Mouse (Mus musculus) kidney, postnatal 36 days (tissue): Measurements from ENCODE around the gene Dlat.
"Not testable (repeated sequence)": the region's sequence is repeated elsewhere in the genome, so short reads cannot be mapped to it uniquely, and the experiment has no call there.

Experiments
- DNase-seq, 2 experiments: peaks; one replicate each; pipeline ENCODE4 v3.0.0; 2021 to 2022; ENCODE audit warnings: mixed read lengths in 2 of 2

Gene Dlat

DNA sequence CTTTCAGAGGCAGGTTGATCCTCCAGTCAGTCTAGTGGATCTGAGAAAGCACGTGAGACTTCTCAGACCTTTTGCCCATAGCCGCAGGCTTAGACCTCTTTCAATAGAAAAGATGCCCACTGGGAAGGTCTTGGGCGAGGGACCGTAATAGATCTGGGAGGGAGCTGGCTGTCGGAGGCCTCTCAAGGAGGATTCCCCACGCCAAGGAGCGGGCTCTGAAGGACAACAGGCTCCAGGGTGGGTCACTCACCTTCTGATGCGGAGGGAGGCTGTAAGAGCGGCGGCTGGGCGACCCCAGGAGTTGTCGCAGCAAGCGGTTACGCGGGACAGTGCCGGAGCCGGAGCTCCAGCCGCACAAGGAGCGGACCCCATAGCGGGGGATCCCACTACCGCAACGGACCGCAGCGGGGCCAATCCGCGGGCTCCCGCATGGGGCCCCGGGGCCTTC lies 615 bp downstream of the Dlat start:
- peak; percentile 8 to 38 for DNase-seq

- no peak for DNase-seq
Observed at GRCm38 (mm10) chr9:50658391-50658790, 1.2 kb downstream of the Dlat start.

- no peak for DNase-seq
Observed at GRCm38 (mm10) chr9:50650503-50650902, 9.1 kb downstream of the Dlat start.

GRCm38 (mm10) chr9:50646826-50647370 lies 12.7 kb downstream of the Dlat start:
- DNase-seq: no peak

DNA sequence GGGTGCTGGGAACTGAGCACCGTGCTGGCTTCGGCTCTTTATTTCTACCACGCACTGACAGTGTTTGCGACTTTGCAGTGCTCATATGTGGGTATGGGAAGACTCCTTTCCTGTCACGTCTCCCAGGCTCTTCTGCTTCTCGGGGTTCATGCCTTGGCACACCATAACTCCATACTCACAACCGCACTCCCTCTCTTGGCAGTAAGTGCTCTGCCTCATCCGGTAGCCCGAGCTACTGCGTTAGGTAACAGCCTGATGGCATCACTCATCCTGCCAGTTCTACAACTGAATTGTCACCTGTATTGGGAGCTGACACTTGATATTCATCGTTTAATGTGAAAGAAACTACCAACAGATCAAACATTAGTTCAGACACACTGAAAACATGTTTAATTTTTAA lies 25.3 kb downstream of the Dlat start:
- no peak for DNase-seq

GRCm38 (mm10) chr9:50633059-50633458 lies 26.5 kb downstream of the Dlat start:
- DNase-seq: peak in 1 of 2 experiments; percentile 33

- DNase-seq: no peak
Observed at GRCm38 (mm10) chr9:50632016-50632688, 27.4 kb downstream of the Dlat start.

DNA sequence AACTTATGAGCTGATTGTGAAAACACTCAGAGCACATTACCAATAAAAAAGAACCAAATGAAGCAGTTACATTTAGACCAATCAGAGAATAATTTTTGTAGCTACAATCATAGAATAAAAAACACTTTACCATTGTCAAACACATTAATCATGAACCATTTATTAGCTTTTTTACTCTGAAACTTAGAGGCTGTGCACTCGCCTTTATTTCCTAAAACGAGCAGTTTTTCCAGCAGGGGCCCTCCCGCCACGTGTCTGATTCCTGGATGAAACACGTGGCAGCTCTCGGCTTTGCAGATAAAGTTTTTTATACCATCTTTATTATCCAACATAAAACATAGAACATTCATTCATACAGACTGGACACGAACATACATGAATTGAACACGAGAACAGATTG lies 28.7 kb downstream of the Dlat start:
- DNase-seq: not testable (repeated sequence)

DNA sequence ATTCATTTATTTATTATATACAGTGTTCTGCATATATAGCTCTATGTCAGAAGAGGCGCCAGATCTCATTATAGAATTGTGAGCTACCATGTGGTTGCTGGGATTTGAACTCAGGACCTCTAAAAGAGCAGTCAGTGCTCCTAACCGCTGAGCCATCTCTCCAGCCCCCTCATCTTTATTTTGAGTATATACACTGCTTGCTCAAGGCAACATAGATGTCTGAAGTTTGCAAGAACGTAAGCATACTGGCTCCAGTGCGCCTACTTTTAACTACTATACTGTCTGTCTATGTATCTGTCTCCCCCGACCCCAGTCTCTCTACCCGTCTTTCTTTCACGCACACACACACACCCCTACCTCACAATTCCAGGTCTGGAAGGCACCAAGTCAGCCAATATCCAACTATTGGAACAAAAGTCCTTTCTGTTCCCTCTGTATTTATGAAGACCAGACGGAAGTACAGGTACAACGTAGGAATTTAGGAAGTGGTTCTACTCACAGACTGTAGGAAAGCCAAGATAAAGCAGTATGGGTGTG lies 41.7 kb downstream of the Dlat start:
- DNase-seq: no peak

- peak; percentile 89 to 90 for DNase-seq
Observed at GRCm38 (mm10) chr9:50616766-50617603, 42.6 kb downstream of the Dlat start, which contains the start of the genes Pih1d2 and Nkapd1. Gene Pih1d2, plus strand, starts transcription at chr9:50617321. Gene Nkapd1, minus strand, starts transcription at chr9:50617464.

DNA sequence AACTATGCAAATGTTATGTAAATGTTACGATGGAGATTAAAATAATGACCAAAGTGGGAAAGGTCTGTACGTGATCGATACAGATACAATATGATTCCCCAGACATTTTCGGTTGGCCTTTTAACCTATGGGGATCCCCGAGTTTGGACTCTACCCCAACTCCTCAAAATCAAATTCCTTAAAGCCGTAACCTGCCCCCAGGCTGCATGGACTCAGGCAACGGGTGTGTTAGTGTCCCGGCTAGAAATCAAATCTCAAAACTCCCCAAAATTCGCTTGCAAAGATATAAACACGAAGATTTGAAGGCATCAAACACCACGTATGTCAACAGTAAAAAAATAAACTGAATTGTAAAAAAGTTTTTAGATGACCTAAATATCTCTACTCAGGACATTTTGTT lies 43.4 kb downstream of the Dlat start:
- DNase-seq: no peak

GRCm38 (mm10) chr9:50612115-50612514 lies 47.5 kb downstream of the Dlat start:
- no peak for DNase-seq

GRCm38 (mm10) chr9:50604338-50604737 lies 55.2 kb downstream of the Dlat start:
- DNase-seq: no peak

DNA sequence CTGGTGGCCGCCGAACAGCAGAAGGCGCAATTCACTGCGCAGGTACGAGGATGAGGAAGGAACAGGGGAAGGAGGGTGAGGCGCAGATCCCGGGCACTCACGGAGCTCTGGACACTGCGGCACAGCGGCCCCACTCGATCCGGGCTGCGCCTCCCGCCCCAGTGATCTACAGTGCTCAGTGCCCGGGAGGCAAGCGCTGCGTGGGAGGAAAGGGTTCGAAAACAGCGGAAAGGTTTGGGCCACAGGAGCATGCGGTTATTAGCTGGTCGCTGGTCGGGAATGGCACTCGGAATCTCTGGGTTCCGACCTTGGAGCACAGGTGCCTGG lies 55.6 kb downstream of the Dlat start:
- no peak for DNase-seq

DNA sequence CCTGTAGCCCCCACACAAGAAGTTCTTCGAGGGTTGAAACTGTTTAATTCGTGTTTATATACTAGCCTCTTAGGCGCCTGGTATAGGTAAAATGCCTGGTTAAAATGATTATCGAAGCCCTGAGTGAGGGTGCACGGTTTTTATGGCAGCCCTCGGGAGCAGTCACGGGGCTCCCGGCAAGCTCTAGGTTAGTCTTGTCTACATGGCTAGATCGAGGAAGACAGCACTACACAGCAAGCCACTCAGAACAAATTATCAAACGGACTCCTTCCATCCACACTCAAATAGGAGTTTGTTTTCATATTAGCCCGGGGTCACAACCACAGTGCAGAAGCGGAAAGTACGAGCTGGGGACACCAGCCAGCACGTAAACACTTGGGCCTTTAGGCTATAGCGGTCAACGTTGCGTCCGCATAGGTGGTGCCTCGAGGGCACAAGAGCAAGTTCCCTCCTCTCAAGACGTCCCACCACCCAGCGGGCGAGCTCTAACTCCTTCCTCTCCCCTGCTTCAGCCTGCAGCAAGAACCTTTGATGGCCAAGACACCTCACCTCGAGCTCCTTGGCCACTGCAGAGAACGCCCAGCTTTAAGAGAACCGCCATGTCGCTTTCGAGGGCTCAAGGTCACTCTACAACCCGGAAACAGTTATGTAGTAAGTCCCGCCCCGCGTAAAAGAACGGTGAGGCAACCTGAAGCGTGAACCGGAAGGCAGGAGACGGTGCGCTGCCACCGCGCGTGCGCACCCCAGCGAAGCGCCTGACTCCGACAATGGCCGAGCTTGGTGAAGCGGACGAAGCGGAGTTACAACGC lies 56.2 kb downstream of the Dlat start, which contains the start of the genes Sdhd and Timm8b:
TSS of gene Sdhd (minus strand) at position 624 of the 809 bp plus-strand sequence.
TSS of gene Timm8b (plus strand) at position 722 of the 809 bp plus-strand sequence.
- DNase-seq: peak; percentile 95 to 97

- peak; percentile 46 to 49 for DNase-seq
Observed at GRCm38 (mm10) chr9:50602055-50602845, 57.3 kb downstream of the Dlat start.

- no peak for DNase-seq
Observed at GRCm38 (mm10) chr9:50601536-50601935, 58.0 kb downstream of the Dlat start.

GRCm38 (mm10) chr9:50596973-50597372 lies 62.6 kb downstream of the Dlat start:
- DNase-seq: no peak

DNA sequence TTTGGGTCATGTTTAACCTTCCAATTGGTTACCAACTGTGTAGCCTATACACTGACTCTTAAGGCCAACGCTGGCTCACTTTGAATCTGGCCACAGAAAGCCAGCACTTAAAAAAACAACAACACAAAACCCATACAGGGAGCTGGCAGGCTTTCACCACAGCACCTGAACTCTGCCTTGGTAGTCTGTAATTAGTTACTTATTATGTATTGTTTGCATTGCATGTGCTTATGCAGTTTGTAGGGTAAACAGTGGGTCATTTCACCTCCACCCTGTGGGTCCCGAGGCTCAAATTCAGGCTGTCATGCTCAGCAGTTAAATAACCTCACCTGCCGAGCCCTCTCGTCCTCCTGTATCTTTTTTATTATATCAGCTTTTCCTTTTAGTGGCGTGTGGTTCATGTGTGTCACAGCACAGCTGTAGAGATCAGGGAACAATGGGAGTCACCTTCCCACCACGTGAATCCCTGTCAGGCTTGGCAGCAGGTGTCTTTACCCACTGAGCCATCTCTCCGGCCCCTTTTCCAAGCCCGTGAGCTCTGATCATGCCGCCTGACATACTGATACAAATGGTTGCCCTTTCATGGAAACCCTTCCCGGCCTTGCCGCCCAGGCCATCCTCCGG lies 64.7 kb downstream of the Dlat start:
- DNase-seq: peak; percentile 49 to 51

- peak; percentile 26 to 74 for DNase-seq
Observed at GRCm38 (mm10) chr9:50593544-50593943, 66.0 kb downstream of the Dlat start.

GRCm38 (mm10) chr9:50592955-50593354 lies 66.6 kb downstream of the Dlat start:
- no peak for DNase-seq
